Mouse (Mus musculus) midbrain, embryonic 12.5 days (tissue): ENCODE measurements around the gene Ank3. TPM values are rescaled to one million over a fixed set of nuclear protein-coding genes. Genes with fewer than 3 reads are reported as not detected.

Source experiments
- ATAC-seq: fragments of 200-750 bp; cut with Nextera tagmentation; 2 replicates; pipeline ENCODE4 v1.8.0; 2017; ENCODE audit warnings: low read depth, moderate TSS enrichment, moderate library complexity; ENCODE audit not compliant: low FRiP score
- H3K27ac ChIP-seq: fragments of 300-500 bp; sonication (generic); replicated peaks from 2 replicates; pipeline ENCODE4 v1.5.1; 2016; ENCODE audit warnings: mild to moderate bottlenecking
- H3K27me3 ChIP-seq: fragments of 300-500 bp; sonication (generic); 2 replicates; pipeline ENCODE4 v1.6.1; 2016; ENCODE audit warnings: mild to moderate bottlenecking
- H3K36me3 ChIP-seq: fragments of 300-500 bp; sonication (generic); 2 replicates; pipeline ENCODE4 v1.6.1; 2016
- H3K4me1 ChIP-seq: fragments of 300-500 bp; sonication (generic); 2 replicates; pipeline ENCODE4 v1.6.1; 2016
- H3K4me2 ChIP-seq: fragments of 300-500 bp; sonication (generic); replicated peaks from 2 replicates; pipeline ENCODE4 v1.6.1; 2016; ENCODE audit warnings: mild to moderate bottlenecking, moderate library complexity
- H3K4me3 ChIP-seq: fragments of 300-500 bp; sonication (generic); 2 replicates; pipeline ENCODE4 v1.5.1; 2016; ENCODE audit warnings: mild to moderate bottlenecking
- H3K9ac ChIP-seq: fragments of 300-500 bp; sonication (generic); replicated peaks from 2 replicates; pipeline ENCODE4 v1.6.1; 2016; ENCODE audit warnings: mild to moderate bottlenecking, moderate library complexity
- H3K9me3 ChIP-seq: fragments of 300-500 bp; sonication (generic); 2 replicates; pipeline ENCODE4 v1.6.1; 2016; ENCODE audit warnings: mild to moderate bottlenecking
- WGBS: fragments of 180-500 bp; shearing (Covaris S2); methylation state at CpG from one replicate; pipeline ENCODE4 v1.1.7; 2016; 5-methylcytosine and 5-hydroxymethylcytosine counted together
- polyA plus RNA-seq: library from polyadenylated mRNA; unstranded; fragments of >200 nt; fragmentation: Nextera tagmentation; extraction: Ambion mirVana; gene quantifications from 2 replicates; pipeline ENCODE4 v1.2.1, GENCODE M21; 2016

The Ank3 gene
- polyA plus RNA-seq, 1 experiment from 2014 or later: 86.9 TPM

GRCm38 (mm10) chr10:69570466-69571288 lies 172.1 kb downstream of the Ank3 start:
- no peak overlapping the region for H3K9ac ChIP-seq
- no peak for ATAC-seq
- H3K4me2 ChIP-seq: peak overlapping the region; percentile 42
- peaks cover 53% of the 10 kb centered on the region for H3K4me1 ChIP-seq
- H3K9me3 ChIP-seq: no peaks in the 10 kb centered on the region
- 0 out of 2 replicates have a peak overlapping the region, but pooled peaks have one; percentile 5 for H3K4me3 ChIP-seq
- no peak overlapping the region for H3K27ac ChIP-seq
- peaks cover 37% of the 10 kb centered on the region for H3K27me3 ChIP-seq
- WGBS: 45% methylated on average over 18 of the region's 18 CpGs
- H3K36me3 ChIP-seq: no peaks in the 10 kb centered on the region

- H3K36me3 ChIP-seq: no peaks in the 10 kb centered on the region
- H3K4me2 ChIP-seq: peak overlapping the region; percentile 42
- peaks cover 37% of the 10 kb centered on the region for H3K27me3 ChIP-seq
- WGBS: 1% methylated on average over 8 of the region's 8 CpGs
- 0 out of 2 replicates have a peak overlapping the region, but pooled peaks have one; percentile 6 for H3K4me3 ChIP-seq
- no peaks in the 10 kb centered on the region for H3K9me3 ChIP-seq
- no peak overlapping the region for H3K9ac ChIP-seq
- no peak for ATAC-seq
- peaks cover 53% of the 10 kb centered on the region for H3K4me1 ChIP-seq
- no peak overlapping the region for H3K27ac ChIP-seq
These were observed 172.8 kb downstream of the Ank3 start for GRCm38 (mm10) chr10:69571422-69571821.

GRCm38 (mm10) chr10:69571972-69572371 lies 173.4 kb downstream of the Ank3 start:
- Histone ChIP-seq H3K27ac (no peak overlapping the region), H3K4me3 (no peak overlapping the region), H3K9me3 (no peaks in the 10 kb centered on the region), H3K4me1 (peaks cover 53% of the 10 kb centered on the region), H3K9ac (no peak overlapping the region), H3K4me2 (peak overlapping the region; percentile 42), H3K36me3 (no peaks in the 10 kb centered on the region), H3K27me3 (peaks cover 37% of the 10 kb centered on the region)
- 3% methylated on average over 9 of the region's 9 CpGs for WGBS
- no peak for ATAC-seq

- ATAC-seq: no peak
- Histone ChIP-seq H3K4me1 (peaks cover 59% of the 10 kb centered on the region), H3K4me2 (no peak overlapping the region), H3K9ac (no peak overlapping the region), H3K27ac (peak overlapping the region; percentile 39; the same call in 1 of the 2 replicates), H3K27me3 (peaks cover 37% of the 10 kb centered on the region), H3K9me3 (no peaks in the 10 kb centered on the region), H3K36me3 (no peaks in the 10 kb centered on the region), H3K4me3 (no peak overlapping the region)
- WGBS: 16% methylated on average over 7 of the region's 7 CpGs
These were observed 174.5 kb downstream of the Ank3 start for GRCm38 (mm10) chr10:69573054-69573453.

GRCm38 (mm10) chr10:69573746-69574145 lies 175.2 kb downstream of the Ank3 start:
- Histone ChIP-seq H3K4me3 (0 out of 2 replicates have a peak overlapping the region, but pooled peaks have one; percentile 9), H3K9me3 (no peaks in the 10 kb centered on the region), H3K36me3 (no peaks in the 10 kb centered on the region), H3K4me1 (peaks cover 63% of the 10 kb centered on the region), H3K9ac (no peak overlapping the region), H3K4me2 (peak overlapping the region; percentile 40), H3K27me3 (peaks cover 37% of the 10 kb centered on the region), H3K27ac (peak overlapping the region; percentile 39)
- no peak for ATAC-seq
- WGBS: 10% methylated on average over 2 of the region's 3 CpGs

GRCm38 (mm10) chr10:69574190-69574663 lies 175.7 kb downstream of the Ank3 start:
- H3K4me2 ChIP-seq: peak overlapping the region; percentile 40
- H3K9me3 ChIP-seq: no peaks in the 10 kb centered on the region
- peaks cover 63% of the 10 kb centered on the region for H3K4me1 ChIP-seq
- ATAC-seq: 0 out of 2 replicates have a peak, but pooled peaks have one; percentile 31
- H3K27me3 ChIP-seq: peaks cover 37% of the 10 kb centered on the region
- 0 out of 2 replicates have a peak overlapping the region, but pooled peaks have one; percentile 9 for H3K4me3 ChIP-seq
- no peak overlapping the region for H3K9ac ChIP-seq
- H3K36me3 ChIP-seq: no peaks in the 10 kb centered on the region
- H3K27ac ChIP-seq: peak overlapping the region; percentile 46; the same call in 1 of the 2 replicates
- 4% methylated on average over 11 of the region's 11 CpGs for WGBS

GRCm38 (mm10) chr10:69574894-69575293 lies 176.3 kb downstream of the Ank3 start:
- no peak overlapping the region for H3K4me2 ChIP-seq
- H3K27ac ChIP-seq: no peak overlapping the region; the same call in 1 of the 2 replicates
- no peak overlapping the region for H3K9ac ChIP-seq
- H3K27me3 ChIP-seq: peaks cover 37% of the 10 kb centered on the region
- 22% methylated on average over 9 of the region's 9 CpGs for whole genome bisulfite sequencing
- no peaks in the 10 kb centered on the region for H3K9me3 ChIP-seq
- H3K4me1 ChIP-seq: peaks cover 69% of the 10 kb centered on the region
- H3K36me3 ChIP-seq: no peaks in the 10 kb centered on the region
- H3K4me3 ChIP-seq: no peak overlapping the region
- no peak for ATAC-seq

- peaks cover 35% of the 10 kb centered on the region for H3K27me3 ChIP-seq
These were observed 176.9 kb downstream of the Ank3 start for GRCm38 (mm10) chr10:69575451-69575850.

GRCm38 (mm10) chr10:69576264-69576663 lies 177.7 kb downstream of the Ank3 start:
- no peak for ATAC-seq
- WGBS: 89% methylated on average over 7 of the region's 7 CpGs
- Histone ChIP-seq H3K27me3 (peaks cover 28% of the 10 kb centered on the region), H3K36me3 (no peaks in the 10 kb centered on the region), H3K9me3 (no peaks in the 10 kb centered on the region), H3K4me1 (peaks cover 59% of the 10 kb centered on the region), H3K9ac (no peak overlapping the region), H3K4me2 (no peak overlapping the region), H3K27ac (no peak overlapping the region), H3K4me3 (no peak overlapping the region)

More at GRCm38 (mm10) chr10:69575451-69575850, 176.9 kb downstream of the Ank3 start:
- no peak overlapping the region for H3K4me2 ChIP-seq
- no peak for ATAC-seq
- H3K36me3 ChIP-seq: no peaks in the 10 kb centered on the region
- H3K9me3 ChIP-seq: no peaks in the 10 kb centered on the region
- 59% methylated on average over 6 of the region's 6 CpGs for whole genome bisulfite sequencing
- H3K4me3 ChIP-seq: no peak overlapping the region
- H3K9ac ChIP-seq: no peak overlapping the region
- H3K4me1 ChIP-seq: peaks cover 67% of the 10 kb centered on the region
- no peak overlapping the region; the same call in 1 of the 2 replicates for H3K27ac ChIP-seq

- Histone ChIP-seq H3K4me1 (peaks cover 49% of the 10 kb centered on the region), H3K4me3 (no peak overlapping the region), H3K9me3 (no peaks in the 10 kb centered on the region), H3K27ac (no peak overlapping the region), H3K4me2 (no peak overlapping the region), H3K36me3 (no peaks in the 10 kb centered on the region), H3K9ac (no peak overlapping the region), H3K27me3 (peaks cover 28% of the 10 kb centered on the region)
- ATAC-seq: no peak
- 86% methylated on average over 15 of the region's 15 CpGs for WGBS
These were observed 178.6 kb downstream of the Ank3 start for GRCm38 (mm10) chr10:69577061-69577728.

GRCm38 (mm10) chr10:69577729-69578061 lies 179.1 kb downstream of the Ank3 start:
- Histone ChIP-seq H3K27me3 (peaks cover 23% of the 10 kb centered on the region), H3K9me3 (no peaks in the 10 kb centered on the region), H3K4me1 (peaks cover 44% of the 10 kb centered on the region), H3K9ac (no peak overlapping the region), H3K27ac (no peak overlapping the region), H3K4me2 (no peak overlapping the region), H3K4me3 (no peak overlapping the region), H3K36me3 (no peaks in the 10 kb centered on the region)
- no peak for ATAC-seq
- WGBS: 85% methylated on average over 7 of the region's 7 CpGs

- ATAC-seq: no peak
These were observed 181.0 kb downstream of the Ank3 start for GRCm38 (mm10) chr10:69579585-69579984.

More at GRCm38 (mm10) chr10:69579585-69579984, 181.0 kb downstream of the Ank3 start:
- H3K4me1 ChIP-seq: peaks cover 39% of the 10 kb centered on the region
- H3K36me3 ChIP-seq: no peaks in the 10 kb centered on the region
- no peak overlapping the region for H3K9ac ChIP-seq
- no peaks in the 10 kb centered on the region for H3K9me3 ChIP-seq
- 72% methylated on average over 12 of the region's 12 CpGs for WGBS
- no peak overlapping the region for H3K4me2 ChIP-seq
- H3K4me3 ChIP-seq: no peak overlapping the region
- H3K27me3 ChIP-seq: peaks cover 8% of the 10 kb centered on the region; the same call in 1 of the 2 replicates
- peak overlapping the region; percentile 46; the same call in 1 of the 2 replicates for H3K27ac ChIP-seq
